Mouse (Mus musculus) G1E-ER4 (cell line): ENCODE measurements around the gene Rbm25. TPM values are rescaled to one million over a fixed set of nuclear protein-coding genes. Genes with fewer than 3 reads are reported as not detected.

Experiments used
- GATA1 ChIP-seq: IDR thresholded peaks from one replicate; pipeline ENCODE4 v1.8.0; 2012; ENCODE audit warnings: low read length, inconsistent platforms
- polyA plus RNA-seq: library from polyadenylated mRNA; stranded (reverse); fragments of >175 nt; gene quantifications from 2 replicates; pipeline ENCODE4 v1.2.3, GENCODE M21; 2012

Gene Rbm25
- polyA plus RNA-seq, 1 experiment: 110 TPM

- no peak for TF ChIP-seq GATA1
Measured at GRCm38 (mm10) chr12:83702796-83703195, 71.8 kb downstream of the Rbm25 start.

- no peak for TF ChIP-seq GATA1
Measured at GRCm38 (mm10) chr12:83706951-83707350, 75.9 kb downstream of the Rbm25 start.

GRCm38 (mm10) chr12:83708160-83709092 lies 77.4 kb downstream of the Rbm25 start:
- no peak for TF ChIP-seq GATA1

- TF ChIP-seq GATA1: no peak
Measured at GRCm38 (mm10) chr12:83709934-83710333, 78.9 kb downstream of the Rbm25 start.

DNA sequence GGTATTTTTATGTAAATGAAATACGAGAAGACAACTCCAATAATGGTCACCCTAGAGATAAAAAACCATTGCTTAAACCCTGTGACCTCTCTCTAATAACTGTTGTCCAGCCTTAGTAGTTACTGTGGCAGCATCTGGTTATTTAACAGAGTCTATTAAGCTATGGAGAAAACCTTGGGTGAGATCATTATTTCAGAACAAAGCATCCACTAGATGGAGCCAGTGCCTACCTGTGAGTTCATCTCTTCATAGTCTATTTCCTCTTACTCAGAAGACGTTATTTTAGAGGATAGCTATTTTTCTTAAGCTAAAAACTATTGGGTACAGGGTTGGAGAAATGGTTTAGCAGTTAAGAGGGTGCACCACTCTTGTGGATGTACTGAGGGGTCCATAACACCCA lies 82.7 kb downstream of the Rbm25 start:
- no peak for TF ChIP-seq GATA1

- TF ChIP-seq GATA1: no peak
Measured at GRCm38 (mm10) chr12:83716416-83717184, 85.6 kb downstream of the Rbm25 start.

DNA sequence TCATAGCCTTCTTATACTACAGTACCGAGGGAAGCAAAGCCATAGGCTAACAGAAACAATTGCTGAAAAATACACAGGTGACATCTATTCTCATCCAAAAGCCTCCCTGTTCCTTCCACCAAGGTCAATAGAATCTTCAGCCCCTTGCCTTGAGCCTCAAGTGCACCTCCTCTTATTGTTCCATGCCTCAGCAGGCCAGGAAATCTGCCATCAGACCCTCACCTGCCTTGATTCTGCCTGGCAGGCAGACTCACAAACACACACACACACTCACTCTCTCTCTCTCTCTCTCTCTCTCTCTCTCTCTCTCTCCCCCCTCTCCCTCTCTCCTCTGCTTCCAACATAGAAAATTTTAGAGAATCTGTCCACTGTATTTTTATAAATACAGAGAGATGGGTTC lies 88.4 kb downstream of the Rbm25 start:
- TF ChIP-seq GATA1: no peak

GRCm38 (mm10) chr12:83721281-83721680 lies 90.2 kb downstream of the Rbm25 start:
- no peak for TF ChIP-seq GATA1

GRCm38 (mm10) chr12:83723037-83723436 lies 92.0 kb downstream of the Rbm25 start:
- TF ChIP-seq GATA1: no peak

DNA sequence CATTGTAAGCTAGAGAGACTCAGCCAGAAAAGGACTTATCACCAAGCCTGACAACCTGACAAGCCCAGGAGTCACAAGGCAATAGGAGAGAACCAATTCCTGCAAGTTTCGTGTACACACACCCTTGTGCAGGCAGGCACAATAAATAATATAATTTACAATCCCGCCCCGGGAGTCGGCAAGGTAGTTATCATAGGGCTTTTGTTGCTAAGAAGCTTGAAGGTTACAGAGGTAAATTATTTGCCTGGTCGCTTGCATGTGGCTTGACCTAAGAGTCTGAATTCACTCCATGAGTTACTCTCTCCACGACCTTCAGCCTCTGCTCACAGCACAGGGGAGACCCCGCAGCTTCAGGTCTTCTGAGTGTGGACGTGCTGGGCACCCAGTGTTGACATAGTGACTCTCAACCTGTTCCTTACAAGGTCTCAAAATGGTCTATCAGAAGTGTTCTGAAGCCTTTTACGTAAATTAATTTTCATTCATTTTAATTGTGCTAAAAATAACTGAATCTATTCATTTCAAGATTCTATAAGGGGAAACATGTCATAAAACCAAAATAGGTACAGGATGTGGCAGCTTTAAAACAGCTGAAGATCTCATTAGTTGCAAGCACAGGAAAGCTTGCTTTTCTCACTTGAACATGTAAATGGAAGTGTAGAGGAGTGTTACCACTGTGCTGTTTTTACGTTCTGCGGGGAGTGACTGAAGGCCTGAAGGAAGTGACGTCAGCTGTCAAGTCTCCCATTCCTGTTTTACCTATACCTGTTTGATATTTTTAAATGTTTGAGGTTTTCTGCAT lies 95.7 kb downstream of the Rbm25 start:
- TF ChIP-seq GATA1: no peak

DNA sequence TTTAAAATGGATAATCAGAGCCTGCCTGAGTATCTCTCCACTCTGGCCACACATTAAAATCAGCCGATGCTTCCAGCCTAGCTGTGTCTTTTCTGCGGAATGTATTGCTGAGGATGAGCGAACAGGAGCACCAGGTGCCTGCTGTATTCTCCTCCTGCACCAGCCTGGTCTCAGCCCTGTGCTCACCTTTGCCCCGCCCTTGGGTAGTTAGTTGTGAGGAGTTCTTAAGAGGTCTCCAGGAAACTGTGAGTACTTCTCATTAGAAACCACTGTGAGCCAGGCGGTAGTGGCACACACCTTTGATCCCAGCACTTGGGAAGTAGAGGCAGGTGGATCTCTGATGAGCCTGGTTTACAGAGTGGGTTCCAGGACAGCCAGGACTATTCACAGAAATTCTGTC lies 101.2 kb downstream of the Rbm25 start:
- TF ChIP-seq GATA1: no peak

Other genes with a start within 250 kb of the Rbm25 start
- 9.9 and 10.8 TPM in 2 replicates for gene Dpf3, start 143.5 kb upstream of the Rbm25 start, polyA plus RNA-seq
- gene Dcaf4, start 110.8 kb upstream of the Rbm25 start, polyA plus RNA-seq: 37.4 and 40.5 TPM in 2 replicates
- gene Zfyve1, start 34.0 kb upstream of the Rbm25 start, polyA plus RNA-seq: 9.7 and 16.8 TPM in 2 replicates
- gene Psen1, start 56.9 kb downstream of the Rbm25 start, polyA plus RNA-seq: 23.5 and 23.9 TPM in 2 replicates
- not detected in 2 replicates for gene Papln, start 132.4 kb downstream of the Rbm25 start, polyA plus RNA-seq